Mouse (Mus musculus) hindbrain, embryonic 16.5 days (tissue): Measurements from ENCODE around the gene Tango6. TPM values are rescaled to one million over a fixed set of nuclear protein-coding genes. Genes with fewer than 3 reads are reported as not detected.
A peak's percentile ranks its signal among the peaks of the same experiment; 100 is the strongest.

ENCODE experiments used
- ATAC-seq: fragments of 200-750 bp; cut with Nextera tagmentation; 2 replicates; pipeline ENCODE4 v1.8.0; 2017; ENCODE audit warnings: moderate TSS enrichment, moderate library complexity
- H3K27ac ChIP-seq: fragments of 300-500 bp; sonication (generic); 2 replicates; pipeline ENCODE4 v1.5.1; 2014; ENCODE audit warnings: low read depth, mild to moderate bottlenecking, control low read depth, low read length, moderate library complexity
- H3K27me3 ChIP-seq: fragments of 300-500 bp; sonication (generic); replicated peaks from 2 replicates; pipeline ENCODE4 v1.6.1; 2014; ENCODE audit warnings: low read length; ENCODE audit not compliant: control insufficient read depth, insufficient read depth
- H3K36me3 ChIP-seq: fragments of 300-500 bp; sonication (generic); 2 replicates; pipeline ENCODE4 v1.6.1; 2014; ENCODE audit warnings: mild to moderate bottlenecking, low read length, moderate library complexity, mixed read lengths; ENCODE audit not compliant: control insufficient read depth, insufficient read depth
- H3K4me1 ChIP-seq: fragments of 300-500 bp; sonication (generic); 2 replicates; pipeline ENCODE4 v1.6.1; 2014; ENCODE audit warnings: low read depth, low read length; ENCODE audit not compliant: control insufficient read depth, insufficient read depth
- H3K4me2 ChIP-seq: fragments of 300-500 bp; sonication (generic); 2 replicates; pipeline ENCODE4 v1.6.1; 2014; ENCODE audit warnings: mild to moderate bottlenecking, low read length, control low read depth, moderate library complexity
- H3K4me3 ChIP-seq: fragments of 300-500 bp; sonication (generic); 2 replicates; pipeline ENCODE4 v1.5.1; 2014; ENCODE audit warnings: mild to moderate bottlenecking, low read length, control low read depth, moderate library complexity
- H3K9ac ChIP-seq: fragments of 300-500 bp; sonication (generic); 2 replicates; pipeline ENCODE4 v1.6.1; 2014; ENCODE audit warnings: low read depth, mild to moderate bottlenecking, control low read depth, low read length, moderate library complexity
- H3K9me3 ChIP-seq: fragments of 300-500 bp; sonication (generic); 2 replicates; pipeline ENCODE4 v1.6.1; 2014; ENCODE audit warnings: mild to moderate bottlenecking, low read length, moderate library complexity; ENCODE audit not compliant: control insufficient read depth
- WGBS: fragments of 180-500 bp; shearing (Covaris S2); extraction: QIAGEN DNeasy Blood & Tissue Kit; methylation state at CpG from one replicate; pipeline ENCODE4 v1.1.7; 2014; 5-methylcytosine and 5-hydroxymethylcytosine counted together
- polyA plus RNA-seq: library from polyadenylated mRNA; unstranded; fragments of >200 nt; fragmentation: Nextera tagmentation; extraction: Ambion mirVana; gene quantifications from 2 replicates; pipeline ENCODE4 v1.2.1, GENCODE M21; 2015

Tango6 gene
- polyA plus RNA-seq: 5.5 and 5.9 TPM in 2 replicates

DNA sequence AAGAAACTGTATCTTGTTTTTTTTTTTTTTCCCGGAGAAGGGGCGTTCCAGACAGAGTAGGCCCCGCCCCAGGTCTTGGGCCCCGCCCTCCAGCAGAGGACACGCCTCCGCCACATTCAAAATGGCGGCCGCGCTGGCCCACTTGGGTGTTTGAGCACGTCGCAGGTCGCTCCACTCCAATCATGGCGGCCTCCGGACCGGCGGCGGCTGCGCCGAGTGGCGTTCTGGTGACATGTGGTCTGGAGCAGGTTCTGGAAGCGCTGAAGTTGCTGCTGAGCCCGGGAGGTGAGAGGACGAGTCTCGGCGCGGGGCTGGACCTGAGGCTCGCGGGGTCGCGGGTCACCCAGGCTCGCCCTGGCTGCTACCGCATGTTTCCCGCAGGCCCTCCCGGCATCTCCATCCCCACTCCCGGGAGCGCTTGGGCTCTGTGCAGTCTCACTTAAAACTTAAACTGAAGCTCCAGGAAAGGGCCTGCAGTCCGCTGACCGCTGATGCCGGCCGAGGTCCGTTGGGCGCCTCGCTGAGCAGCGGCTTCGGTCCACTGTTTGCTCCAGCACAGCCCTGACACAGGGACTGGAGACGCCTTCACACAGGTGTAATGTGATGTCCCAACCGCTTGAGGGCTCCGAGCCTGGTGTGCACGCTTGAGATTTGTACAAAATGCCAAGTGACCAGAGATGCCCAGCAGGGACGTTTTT lies at the start of gene Tango6:
Gene Tango6 (plus strand): TSS at position 98 of the 698 bp plus-strand sequence.
- peak; percentile 95 for ATAC-seq
- Histone ChIP-seq H3K4me2 (peak within 1 kb of the TSS; percentile 73), H3K9ac (peak within 1 kb of the TSS; percentile 93), H3K9me3 (no peaks in the 10 kb centered on the region), H3K36me3 (no peaks in the 10 kb centered on the region), H3K27me3 (no peaks in the 10 kb centered on the region), H3K4me3 (peak within 1 kb of the TSS; percentile 84), H3K4me1 (no peaks in the 10 kb centered on the region), H3K27ac (peak within 1 kb of the TSS; percentile 96)
- under 1% methylated on average over 50 of the region's 50 CpGs for WGBS

DNA sequence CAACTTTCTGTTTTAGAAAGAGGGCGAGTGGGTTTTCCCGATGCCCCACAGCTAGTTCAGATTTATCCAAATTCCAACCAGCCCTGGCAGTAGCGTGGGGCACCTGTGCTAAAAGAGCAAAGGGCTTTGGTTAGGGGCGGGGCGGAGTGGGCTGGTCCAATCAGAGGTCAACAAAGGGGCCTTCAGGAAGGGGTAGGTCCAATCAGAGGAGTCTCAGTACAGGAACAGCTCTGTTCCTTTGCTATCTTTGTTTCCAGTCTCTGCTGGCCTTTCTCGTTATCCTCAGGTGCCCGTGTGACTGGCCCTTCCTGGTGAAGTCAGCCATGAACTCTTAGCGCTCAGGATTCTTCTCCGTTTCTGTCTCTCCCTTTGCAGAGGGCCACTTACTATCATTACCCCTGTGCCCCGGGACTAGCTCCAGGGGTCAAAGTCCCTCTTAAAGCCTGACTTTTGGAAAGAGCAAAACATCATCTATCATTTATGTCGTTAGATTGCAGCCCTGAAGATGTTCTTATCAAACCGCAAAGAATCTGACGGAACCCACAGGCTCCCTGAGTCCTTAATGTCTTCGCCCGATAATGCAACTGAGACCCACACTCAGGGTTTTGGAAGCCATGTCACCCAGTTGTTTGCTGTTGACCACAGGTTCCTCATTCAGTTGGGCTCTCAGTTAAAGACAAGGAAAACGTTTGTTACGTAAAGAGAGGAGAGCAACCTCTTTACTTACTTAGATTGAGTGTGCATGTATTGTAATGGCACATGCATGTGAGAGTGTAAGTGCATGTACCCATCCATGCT lies 49.3 kb upstream of the Tango6 start:
- 73% methylated on average over 17 of the region's 17 CpGs for WGBS
- Histone ChIP-seq H3K9me3 (no peaks in the 10 kb centered on the region), H3K27ac (no peak overlapping the region), H3K36me3 (no peaks in the 10 kb centered on the region), H3K27me3 (no peaks in the 10 kb centered on the region; the same call in 1 of the 2 replicates), H3K9ac (no peak overlapping the region), H3K4me3 (no peak overlapping the region), H3K4me2 (no peak overlapping the region), H3K4me1 (no peaks in the 10 kb centered on the region)
- ATAC-seq: no peak

DNA sequence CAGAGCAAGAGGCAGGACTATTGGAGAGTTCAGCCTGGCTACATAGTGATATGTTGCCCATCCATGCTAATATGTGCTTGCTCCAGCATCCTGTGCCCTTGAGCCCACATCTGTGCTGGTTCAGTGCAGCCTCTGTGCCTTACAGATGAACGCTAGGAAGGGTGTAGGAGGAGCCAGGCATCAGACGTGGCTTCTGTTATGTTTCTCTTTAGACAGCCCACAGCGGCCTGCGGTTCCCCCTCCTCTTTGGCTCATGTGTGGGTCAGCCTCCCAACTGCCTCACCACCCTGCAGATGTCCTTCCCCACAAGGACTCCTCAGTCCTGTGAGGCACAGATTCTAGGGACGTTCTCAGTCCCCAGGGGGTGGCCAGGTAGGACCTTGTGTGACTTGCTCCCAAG lies 47.6 kb upstream of the Tango6 start:
- H3K4me2 ChIP-seq: no peak overlapping the region
- WGBS: 37% methylated on average over 5 of the region's 5 CpGs
- no peaks in the 10 kb centered on the region for H3K4me1 ChIP-seq
- no peaks in the 10 kb centered on the region for H3K9me3 ChIP-seq
- H3K36me3 ChIP-seq: no peaks in the 10 kb centered on the region
- no peak overlapping the region for H3K9ac ChIP-seq
- H3K27ac ChIP-seq: no peak overlapping the region
- H3K27me3 ChIP-seq: no peaks in the 10 kb centered on the region; the same call in 1 of the 2 replicates
- H3K4me3 ChIP-seq: no peak overlapping the region
- ATAC-seq: no peak

DNA sequence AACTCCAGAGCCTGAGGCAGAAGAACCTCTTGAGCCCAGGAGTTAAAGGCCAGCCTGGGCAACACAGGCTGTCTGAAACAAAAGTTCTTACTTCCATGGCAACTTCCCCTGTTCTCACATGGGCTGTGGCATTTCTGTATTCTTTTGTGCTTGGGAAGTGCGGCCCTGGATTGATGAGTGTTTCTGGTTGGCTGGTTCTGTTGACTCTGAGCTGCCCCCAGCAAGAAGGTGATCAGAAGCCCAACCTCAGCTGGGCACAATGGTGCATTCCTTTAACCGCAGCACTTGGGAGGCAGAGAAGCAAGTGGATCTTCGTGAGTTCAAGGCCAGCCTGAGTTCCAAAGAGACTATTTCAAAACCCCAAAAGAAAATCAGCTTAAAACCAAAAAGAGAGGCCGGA lies 45.4 kb upstream of the Tango6 start:
- WGBS: 63% methylated on average over 4 of the region's 4 CpGs
- Histone ChIP-seq H3K9ac (no peak overlapping the region), H3K4me1 (no peaks in the 10 kb centered on the region), H3K4me3 (no peak overlapping the region), H3K4me2 (no peak overlapping the region), H3K27ac (no peak overlapping the region), H3K9me3 (no peaks in the 10 kb centered on the region), H3K27me3 (no peaks in the 10 kb centered on the region; the same call in 1 of the 2 replicates), H3K36me3 (no peaks in the 10 kb centered on the region)
- ATAC-seq: no peak

DNA sequence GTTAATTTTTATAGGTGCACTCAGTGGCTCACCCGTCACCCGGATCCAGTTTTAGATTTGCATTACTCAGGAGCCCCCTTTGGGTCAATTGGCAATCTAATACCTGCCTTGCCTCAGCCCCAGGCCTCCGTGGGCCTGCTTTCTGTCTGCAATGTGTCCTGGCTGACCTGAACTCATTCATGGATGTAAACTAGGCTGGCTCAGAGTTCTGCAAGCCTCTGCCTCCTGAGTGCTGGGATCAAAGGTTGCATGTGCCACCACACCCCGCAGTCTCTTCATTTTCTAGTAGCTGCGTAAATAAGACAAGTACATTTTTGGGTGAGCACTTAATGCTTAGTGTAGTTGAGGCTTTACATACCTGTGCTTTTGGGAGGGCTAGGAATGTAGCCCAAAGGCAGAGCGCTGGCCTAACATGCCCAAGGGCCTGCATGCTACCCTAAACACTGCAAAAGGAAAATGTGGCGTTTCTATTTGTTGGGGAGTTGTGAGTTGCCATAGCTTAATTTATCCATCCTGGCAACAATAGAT lies 44.0 kb upstream of the Tango6 start:
- Histone ChIP-seq H3K27ac (no peak overlapping the region), H3K4me3 (no peak overlapping the region), H3K9me3 (no peaks in the 10 kb centered on the region), H3K4me1 (no peaks in the 10 kb centered on the region), H3K36me3 (no peaks in the 10 kb centered on the region), H3K27me3 (no peaks in the 10 kb centered on the region; the same call in 1 of the 2 replicates), H3K4me2 (no peak overlapping the region), H3K9ac (no peak overlapping the region)
- 96% methylated on average over 7 of the region's 7 CpGs for WGBS
- ATAC-seq: no peak

DNA sequence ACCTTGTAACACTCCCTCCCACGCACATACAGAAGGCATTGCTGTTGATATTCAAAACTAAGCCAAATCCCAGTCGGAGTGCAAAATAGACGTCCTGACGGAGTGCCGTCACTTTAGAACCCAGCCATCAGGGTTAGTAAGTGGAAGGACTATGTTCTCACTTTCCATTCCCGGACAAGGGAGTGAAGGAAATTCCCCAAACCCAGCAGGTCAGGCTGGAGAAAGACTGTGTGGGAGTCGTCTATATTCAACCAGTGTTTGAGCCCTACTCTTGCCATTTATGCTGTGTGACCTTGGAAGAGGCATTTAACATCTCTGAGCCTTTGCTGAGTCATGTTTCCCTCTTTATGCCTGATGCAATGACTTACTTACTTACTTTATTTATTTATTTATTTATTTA lies 42.7 kb upstream of the Tango6 start:
- WGBS: 94% methylated on average over 7 of the region's 7 CpGs
- ATAC-seq: no peak
- H3K9me3 ChIP-seq: no peaks in the 10 kb centered on the region

DNA sequence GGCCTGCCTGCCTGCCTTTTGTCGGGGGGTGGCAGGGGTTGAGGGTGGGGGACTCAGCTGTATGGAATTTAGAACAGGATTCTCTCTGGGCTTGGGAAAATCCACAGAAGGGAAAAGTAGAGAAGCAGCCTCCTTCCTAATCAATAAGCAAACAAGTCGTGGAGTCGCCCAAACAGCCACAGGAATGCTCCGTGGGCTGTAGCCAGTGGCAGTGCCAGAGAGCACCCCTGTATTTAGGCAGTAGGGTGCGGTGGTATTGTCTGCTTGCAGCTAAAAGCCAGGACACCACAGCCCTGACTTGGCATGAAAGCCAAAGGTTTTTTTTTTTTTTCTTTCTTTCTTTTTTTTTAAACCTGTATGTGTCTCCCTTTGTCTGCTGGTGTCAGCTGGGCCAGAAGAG lies 41.9 kb upstream of the Tango6 start:
- no peaks in the 10 kb centered on the region for H3K9me3 ChIP-seq
- ATAC-seq: no peak
- WGBS: 90% methylated on average over 5 of the region's 5 CpGs

More for the DNA sequence above, 42.7 kb upstream of the Tango6 start:
- H3K9ac ChIP-seq: no peak overlapping the region
- H3K36me3 ChIP-seq: no peaks in the 10 kb centered on the region
- no peak overlapping the region for H3K4me2 ChIP-seq
- H3K4me1 ChIP-seq: no peaks in the 10 kb centered on the region
- no peaks in the 10 kb centered on the region for H3K27me3 ChIP-seq
- H3K27ac ChIP-seq: no peak overlapping the region
- no peak overlapping the region for H3K4me3 ChIP-seq

DNA sequence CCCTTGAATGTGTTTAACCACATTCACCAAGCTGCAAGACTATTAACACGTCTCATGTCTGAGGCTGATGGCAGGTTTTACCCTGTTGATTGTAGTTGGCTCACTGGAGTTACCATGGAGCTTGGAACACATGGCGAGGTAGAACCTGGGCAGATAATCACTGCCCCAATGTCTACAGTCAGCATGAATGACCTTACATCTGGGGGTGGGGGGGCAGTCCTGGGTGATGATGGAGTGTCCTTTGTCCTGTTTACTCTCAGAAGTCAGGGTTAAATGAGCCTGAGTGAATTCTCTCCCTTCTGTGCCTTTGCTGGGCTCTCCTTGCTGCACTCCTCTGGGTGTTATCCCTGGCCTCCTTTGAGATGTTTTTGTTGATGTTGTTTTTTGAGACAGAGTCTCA lies 40.7 kb upstream of the Tango6 start:
- 27% methylated on average over 2 of the region's 2 CpGs for WGBS
- Histone ChIP-seq H3K27me3 (no peaks in the 10 kb centered on the region), H3K27ac (no peak overlapping the region), H3K4me1 (no peaks in the 10 kb centered on the region), H3K9ac (no peak overlapping the region), H3K36me3 (no peaks in the 10 kb centered on the region), H3K4me2 (no peak overlapping the region), H3K9me3 (no peaks in the 10 kb centered on the region), H3K4me3 (no peak overlapping the region)
- no peak for ATAC-seq

More for the DNA sequence above, 41.9 kb upstream of the Tango6 start:
- Histone ChIP-seq H3K27me3 (no peaks in the 10 kb centered on the region), H3K4me3 (no peak overlapping the region), H3K36me3 (no peaks in the 10 kb centered on the region), H3K4me1 (no peaks in the 10 kb centered on the region), H3K4me2 (no peak overlapping the region), H3K9ac (no peak overlapping the region), H3K27ac (no peak overlapping the region)

DNA sequence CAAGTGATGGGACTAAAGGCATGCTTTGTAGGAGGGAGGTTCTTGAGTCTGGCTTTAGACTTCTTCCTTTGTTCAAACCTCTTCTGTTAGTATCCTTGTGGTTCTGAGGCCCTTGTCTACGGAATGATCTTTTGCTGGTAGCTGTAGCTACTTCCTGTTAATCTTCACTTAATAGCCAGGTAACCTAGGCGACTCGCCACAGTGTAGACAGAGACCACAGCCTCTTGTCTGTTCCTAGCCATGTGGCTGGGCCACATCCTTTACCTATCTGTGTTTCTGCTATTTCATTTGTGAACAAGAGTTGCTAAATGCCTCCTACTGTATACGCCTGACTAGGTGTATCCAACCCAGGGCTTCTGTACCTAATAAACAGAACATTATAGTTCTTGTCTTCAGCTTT lies 39.8 kb upstream of the Tango6 start:
- WGBS: 96% methylated on average over 4 of the region's 4 CpGs
- no peak overlapping the region for H3K27ac ChIP-seq
- H3K27me3 ChIP-seq: no peaks in the 10 kb centered on the region
- no peaks in the 10 kb centered on the region for H3K36me3 ChIP-seq
- no peaks in the 10 kb centered on the region for H3K9me3 ChIP-seq
- no peak overlapping the region for H3K4me2 ChIP-seq
- no peaks in the 10 kb centered on the region for H3K4me1 ChIP-seq
- no peak overlapping the region for H3K4me3 ChIP-seq
- no peak for ATAC-seq
- H3K9ac ChIP-seq: no peak overlapping the region
